Mouse (Mus musculus) neural tube, embryonic 10.5 days (tissue): ENCODE measurements around the gene Pld3.
A peak's percentile ranks its signal among the peaks of the same experiment; 100 is the strongest.

Source experiments
- DNase-seq: peaks from one replicate; pipeline ENCODE4 v3.0.0-alpha.2; 2017; ENCODE audit warnings: low spot score; ENCODE audit errors: extremely low spot score

Pld3 gene

DNA sequence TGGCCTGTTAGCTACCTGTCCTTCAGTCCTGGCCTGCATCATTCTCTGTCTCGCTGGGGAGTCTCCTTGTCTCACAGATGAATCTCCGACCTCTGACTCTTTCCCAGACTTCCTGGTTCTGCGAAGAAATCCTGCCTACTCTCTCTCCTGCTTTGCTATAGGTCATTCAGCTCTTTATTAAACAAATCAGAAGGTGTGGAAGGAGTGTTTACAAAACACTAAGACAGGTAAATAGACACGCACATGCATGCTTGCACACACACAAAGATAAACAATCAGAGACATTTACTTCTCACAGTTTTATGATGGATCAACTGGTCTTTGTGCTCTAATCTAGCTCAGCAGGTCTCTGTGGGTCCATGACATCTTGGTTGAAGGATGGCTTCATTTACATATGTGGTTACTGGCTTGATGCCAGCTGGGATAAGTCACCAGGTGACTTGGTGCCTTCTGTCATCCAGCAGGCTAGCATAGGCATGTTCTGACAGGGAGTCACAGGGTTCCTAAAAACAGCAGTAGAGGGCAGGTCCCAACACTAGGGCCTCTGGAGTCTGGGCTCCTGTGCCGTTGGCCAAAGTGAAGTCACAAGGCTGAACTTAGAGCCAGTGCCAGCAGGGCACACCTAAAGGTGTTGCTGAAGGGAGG is 16.7 kb upstream of the Pld3 start:
- no peak for DNase-seq

DNA sequence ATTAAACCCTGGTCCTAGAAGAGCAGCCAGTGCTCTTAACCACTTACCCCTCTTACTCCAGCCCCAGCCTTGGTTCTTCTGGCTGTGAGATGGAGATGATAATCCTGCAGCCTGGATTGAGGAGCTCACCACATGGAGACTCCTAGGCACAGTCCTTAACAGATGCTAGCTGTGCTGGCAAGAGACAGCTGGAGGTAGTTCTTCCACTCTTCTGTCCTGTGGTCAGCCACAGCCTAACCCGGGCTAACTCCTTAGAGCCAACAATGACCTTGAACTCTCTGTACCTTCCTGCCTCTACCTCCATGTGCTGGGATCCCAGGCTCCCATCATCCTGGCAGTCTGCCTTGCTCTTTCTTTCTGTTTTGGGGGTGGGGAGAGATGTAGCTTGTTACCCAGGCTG is 8.0 kb upstream of the Pld3 start:
- DNase-seq: no peak

DNA sequence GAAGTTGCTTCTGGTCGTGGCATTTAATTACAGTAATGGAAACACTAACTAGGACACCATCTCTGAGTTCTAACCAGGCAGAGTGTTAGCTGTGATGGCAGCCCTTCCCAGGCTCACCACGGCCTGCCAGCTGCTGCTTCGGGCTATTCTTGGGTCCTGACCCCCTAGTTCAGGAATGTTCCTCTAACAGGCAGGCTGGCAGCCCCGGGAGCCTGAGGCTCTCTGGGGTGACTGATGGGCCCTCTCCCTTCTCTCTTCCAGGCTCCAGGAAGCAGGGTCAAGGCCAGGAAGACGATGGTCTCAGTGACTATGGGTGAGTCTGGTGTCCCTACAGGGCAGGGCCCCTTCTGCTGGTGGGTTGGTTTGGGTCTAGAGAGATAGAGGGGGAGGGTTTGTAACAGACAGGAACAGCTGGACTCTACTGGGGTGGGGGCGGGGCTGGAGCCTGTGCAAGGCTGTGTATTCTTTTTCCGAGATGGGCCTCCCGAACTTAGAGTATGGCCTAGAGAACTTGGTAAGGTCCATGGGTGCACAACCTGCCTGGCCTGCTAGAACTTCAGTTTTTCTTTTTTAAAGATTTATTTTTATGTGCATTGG is 7.4 kb upstream of the Pld3 start:
- DNase-seq: peak; percentile 16

DNA sequence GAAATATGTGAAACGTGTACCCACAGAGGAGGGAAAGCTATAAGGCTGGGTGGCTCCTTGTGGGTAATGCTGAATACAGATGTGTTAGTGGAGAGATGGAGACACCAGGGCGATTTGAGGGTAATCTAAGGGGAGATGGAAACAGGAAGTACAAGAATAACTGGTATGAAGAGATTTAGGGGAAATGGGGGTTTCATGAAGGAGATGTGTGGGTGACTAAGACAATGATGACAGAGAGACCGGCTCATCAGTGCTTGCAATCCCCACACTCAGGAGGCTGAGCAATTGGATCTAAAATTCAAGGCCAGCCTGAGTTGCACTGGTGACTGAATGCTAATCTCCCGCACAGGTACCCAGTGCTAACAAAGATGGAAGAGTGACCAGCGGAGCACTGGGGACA is 948 bp downstream of the Pld3 start:
- DNase-seq: no peak

DNA sequence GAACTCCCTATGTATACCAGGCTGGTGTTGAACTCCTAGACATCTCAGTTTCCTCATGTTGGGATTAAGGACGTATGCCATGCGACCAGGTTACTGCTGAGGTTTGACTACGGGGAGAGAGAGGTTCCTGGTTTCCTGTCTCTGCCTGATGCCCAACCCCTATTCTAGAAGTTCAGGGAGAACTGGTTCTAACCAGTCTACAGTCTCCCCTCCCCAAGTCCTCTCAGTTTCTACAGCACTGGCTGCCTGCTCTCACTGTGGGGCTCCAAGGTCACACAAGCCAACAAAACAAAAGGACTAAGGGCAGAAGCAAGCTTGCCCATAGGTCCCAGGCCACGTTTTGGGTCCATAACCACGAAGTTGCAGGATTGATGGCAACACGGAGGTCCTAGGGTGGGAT is 3.4 kb downstream of the Pld3 start:
- DNase-seq: no peak

DNA sequence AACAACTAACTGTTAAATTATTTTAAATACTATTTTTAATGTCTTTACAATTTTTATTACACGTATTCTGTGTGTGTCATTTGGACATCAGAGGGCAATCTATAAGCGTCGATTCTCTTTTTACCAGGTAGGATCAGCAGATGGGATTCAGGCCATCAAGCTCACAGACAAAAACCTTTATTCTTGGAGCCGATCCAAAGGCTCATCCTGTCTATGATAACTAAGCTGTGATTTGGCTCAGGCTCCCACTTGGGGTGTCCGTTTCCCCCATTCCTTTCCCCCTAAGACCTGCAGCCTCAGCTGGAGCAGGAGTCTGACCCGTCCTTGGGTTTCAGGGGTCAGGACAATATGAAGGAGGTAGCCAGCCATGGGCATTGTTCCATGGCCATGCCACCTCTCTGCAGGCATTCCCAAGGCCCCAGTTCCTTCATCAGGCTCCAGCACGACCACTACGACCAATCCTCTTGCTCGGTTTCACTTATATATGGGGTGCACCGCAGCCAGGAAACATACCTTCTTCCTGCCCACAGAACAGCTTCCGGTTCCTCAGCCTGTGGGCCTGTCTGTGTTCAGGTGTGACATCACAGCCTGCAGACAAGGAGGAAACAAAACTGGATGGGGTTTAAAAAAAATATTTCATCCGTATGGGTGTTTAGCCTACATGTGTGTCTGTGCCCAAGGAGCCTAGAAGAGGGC is 8.2 kb downstream of the Pld3 start:
- DNase-seq: no peak

DNA sequence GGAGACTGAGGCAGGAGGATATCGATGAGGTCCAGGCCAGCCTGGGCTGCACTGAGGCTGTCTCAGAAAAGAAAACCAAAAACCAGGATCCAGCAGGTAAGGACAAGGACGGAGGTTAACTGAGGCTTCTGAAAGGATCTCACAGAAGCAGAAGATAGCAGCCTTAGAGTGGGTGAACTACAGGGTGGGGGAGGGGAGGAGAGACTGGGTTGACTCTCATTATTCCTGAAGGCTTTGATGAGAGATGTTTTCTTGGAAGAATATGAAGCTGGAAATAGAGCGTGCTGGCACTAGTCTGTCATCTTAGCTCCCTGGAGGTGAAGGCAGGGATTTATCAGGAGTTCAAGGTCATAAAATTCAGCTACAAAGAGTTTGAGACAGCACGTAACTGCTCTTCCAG is 9.2 kb downstream of the Pld3 start:
- DNase-seq: no peak

DNA sequence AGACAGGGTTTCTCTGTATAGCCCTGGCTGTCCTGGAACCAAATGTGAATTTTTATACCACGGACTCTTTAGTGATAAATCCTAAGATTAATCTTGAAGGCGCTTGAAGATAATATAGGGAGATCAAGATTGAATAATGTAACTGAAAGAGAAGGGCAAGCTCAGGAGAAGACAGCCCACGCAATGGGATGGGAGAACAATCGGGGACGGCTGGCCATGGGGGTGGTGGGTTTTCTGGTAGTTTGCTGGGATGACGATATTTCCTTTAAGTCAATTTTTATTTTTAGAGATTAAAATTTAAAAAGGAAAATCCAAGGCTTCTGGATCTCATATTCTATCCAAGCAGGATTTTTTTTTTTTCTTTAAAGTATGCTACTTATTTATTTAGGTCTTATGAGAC is 10.0 kb downstream of the Pld3 start:
- DNase-seq: no peak

DNA sequence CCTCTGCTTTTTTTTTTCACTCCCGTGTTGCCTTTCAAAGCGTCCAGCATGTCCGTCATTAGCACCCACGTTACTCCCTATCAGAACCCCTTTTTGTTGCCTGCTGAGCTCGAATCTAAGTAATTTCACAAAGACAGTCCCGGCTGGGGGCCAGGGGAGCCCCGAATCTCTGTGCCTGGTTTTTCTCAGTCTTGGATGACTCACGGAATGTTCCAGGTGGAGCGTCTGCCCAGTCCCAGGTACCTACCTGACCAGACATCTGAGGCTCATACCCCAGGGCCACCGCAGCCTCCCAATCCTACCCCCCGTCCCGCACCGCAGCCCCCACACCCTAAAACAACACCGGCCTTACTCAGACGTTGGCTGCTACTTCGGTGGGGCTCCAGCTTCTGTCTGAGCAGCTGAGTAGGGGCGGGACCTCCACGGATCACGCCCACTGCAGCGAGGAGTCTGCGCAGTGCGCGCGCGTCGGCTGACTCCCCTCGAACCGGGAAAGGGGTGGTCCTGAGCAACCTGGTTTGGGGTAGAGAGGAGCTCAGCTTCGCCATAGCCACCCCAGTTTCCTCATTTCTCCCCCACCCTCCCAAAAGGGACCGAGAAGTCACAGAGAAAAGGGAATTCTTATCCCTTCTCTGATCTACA is 10.5 kb downstream of the Pld3 start:
- DNase-seq: peak; percentile 75

DNA sequence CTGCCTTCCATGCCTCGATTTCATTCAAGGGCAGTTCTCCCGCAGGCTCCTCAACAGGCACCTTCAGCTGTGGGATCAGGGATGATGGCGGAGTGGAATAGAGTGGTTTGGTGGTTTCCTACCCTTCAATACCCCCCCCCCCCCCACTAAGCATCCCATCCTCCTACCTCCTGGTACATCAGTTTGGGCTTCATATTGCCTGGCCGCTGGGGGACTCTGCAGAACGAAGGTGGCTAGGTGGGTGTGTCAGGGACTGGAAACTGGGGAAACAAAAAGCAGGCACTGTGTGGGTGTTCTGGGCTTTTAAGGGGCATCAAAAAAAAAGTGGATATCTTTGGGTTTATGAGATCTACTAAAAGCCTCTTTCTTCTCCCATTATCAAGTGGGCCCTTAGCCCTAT is 11.1 kb downstream of the Pld3 start:
- DNase-seq: no peak

DNA sequence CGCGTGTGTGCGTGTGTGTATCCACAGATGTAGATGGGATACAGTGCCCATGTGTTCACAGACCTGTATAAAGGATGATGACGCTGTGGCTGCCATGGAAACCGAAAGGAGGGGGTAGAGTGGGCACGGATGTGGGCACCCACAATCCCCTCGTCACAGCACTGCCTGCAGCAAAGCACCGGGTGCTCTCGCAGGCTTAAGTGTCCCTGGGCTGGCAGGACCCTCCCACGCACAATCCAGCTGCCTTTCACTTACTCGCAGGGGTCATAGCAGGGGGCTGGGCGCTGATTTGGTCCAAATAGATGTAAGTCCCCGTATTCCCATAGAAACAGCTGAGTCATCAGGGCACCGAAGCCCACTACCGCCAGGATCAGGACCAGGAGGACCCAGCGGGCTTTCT is 11.6 kb downstream of the Pld3 start:
- DNase-seq: no peak

DNA sequence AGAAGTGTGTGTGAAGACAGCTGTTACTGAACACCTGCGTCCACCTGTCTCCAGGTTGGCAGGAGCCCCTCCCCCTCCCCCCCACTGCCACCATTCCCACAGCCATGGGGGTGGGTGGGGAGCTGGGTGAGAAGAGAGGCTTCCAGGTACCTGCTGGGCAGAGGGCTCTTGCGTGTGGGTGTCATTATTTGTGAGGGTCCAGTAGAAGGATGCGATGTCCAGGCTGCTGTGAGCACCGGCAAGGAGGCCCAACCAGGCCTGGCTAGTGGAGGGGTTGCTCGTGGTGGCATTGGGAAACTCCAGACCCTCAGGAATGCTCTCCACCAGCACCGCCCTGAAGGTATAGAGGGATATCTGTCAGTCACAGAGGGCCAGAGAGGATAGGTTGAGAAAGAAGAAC is 12.1 kb downstream of the Pld3 start:
- no peak for DNase-seq

DNA sequence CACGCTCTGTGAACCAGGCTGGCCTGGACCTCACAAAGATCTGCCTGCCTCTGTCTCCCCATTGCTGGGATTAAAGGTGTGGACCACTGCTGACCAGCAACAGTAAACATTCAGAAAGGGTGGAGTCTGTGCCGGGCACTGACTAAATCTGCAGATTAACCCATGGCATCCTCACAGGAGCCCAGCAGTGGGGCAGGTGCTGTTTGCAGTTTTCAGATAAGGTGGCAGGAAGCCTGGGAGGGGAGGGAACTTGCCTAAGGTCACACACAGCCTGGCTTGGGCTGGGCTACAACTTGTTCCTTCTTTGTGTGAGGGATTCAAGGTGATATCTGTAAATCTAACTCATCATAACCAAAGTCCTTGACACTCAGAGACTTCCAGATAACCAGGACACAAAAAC is 12.5 kb downstream of the Pld3 start:
- no peak for DNase-seq

DNA sequence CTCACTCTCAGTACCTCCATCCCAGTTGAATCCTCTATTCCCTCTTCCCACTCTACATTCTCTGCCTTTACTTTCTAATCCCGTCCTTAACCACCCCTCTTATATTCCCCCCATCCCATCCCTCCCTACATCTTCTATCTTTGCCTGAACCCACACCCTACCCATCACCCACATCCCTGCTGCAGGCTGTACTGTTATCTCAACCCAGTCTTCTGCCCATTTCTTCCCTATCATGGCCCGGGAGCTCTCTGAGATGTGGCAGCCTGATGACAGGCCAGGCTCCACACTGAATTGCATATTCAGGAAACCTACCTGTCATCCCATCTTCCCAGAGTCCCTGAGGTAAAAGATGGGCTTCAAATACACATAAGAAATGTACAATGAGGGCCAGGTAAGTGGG is 14.2 kb downstream of the Pld3 start:
- DNase-seq: no peak

DNA sequence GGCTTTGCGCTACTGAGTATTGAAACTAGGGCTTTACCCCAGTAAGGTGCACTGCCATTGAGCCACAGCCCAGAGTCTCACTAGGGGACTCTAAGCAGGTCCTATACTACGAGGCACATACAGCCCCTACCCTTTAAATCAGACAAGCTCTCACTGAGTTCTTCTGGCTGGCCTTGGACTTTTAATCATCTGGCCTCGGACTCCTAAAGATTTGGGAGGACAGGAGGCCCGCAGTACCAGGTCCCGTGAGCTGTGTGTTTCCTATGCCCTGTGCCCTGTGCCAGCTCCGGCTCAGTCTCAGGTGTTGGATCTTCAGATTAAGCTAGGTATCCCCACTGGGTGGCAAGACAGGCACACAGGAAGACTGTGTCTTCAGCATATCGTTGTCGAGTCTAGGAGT is 15.0 kb downstream of the Pld3 start:
- no peak for DNase-seq

DNA sequence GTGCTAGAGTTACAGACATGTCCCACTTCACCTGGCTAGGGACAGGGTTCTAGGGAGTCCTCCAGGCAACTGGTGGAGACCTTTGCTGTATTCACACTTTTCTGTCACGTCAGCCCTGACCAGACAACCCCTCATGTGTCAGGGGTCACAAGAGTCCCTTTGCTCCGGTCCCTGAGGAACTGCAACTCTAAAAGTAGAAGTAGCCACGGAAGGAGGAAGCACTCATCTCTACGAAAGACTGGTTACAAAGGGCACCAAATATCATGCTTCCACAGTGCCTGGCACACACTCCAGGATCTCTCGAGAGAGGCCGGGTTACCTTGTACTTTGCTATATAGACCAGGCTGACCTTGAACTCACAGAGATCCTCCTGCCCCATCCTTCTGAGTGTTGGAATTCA is 16.4 kb downstream of the Pld3 start:
- no peak for DNase-seq

DNA sequence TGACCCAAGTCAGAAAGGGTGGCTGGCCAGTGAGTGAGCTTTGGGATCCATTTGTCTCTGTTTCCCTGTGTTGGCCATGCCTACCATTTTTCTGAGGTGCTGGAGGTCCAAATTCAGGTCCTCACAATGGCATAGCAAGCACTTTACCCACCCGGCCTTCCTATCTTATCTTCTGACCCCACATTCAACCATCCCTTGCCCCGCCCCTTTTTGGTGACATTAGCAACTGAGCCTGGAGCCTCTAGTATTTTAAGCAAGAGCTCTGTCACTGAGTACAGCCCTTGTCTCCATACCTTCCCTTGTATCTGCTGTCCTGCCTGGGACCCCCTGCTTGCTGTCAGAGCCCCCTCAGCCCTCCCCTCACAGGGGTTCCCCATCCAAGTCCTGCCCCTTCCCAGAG is 17.6 kb downstream of the Pld3 start:
- DNase-seq: no peak

DNA sequence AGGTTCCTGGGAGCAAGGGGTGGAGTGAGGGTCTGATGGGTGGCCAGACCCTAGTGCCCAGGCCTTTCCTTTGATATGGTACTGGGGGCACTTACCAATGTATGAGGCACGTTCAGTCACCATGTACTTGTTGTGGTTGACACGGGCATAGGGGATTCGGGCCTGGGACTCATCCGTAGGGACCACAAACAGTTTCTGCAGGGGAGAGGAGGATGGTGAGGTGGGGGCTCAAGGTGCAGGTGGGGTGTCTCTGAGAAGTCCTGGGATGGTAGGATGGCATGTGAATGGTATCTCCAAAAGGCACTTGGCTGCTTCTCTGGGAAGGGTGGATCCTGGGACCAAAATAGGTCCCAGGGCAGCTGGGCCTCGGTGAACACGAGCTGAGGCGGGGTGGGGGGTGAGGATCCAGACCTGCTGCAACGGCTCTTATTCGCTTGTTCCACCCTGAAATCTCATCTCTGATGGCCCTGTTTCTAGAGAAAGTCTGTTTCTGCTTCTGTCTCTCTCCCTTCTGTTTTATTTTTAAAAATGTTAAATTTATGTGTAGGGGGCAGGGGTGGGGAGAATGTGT is 20.5 kb downstream of the Pld3 start:
- no peak for DNase-seq

DNA sequence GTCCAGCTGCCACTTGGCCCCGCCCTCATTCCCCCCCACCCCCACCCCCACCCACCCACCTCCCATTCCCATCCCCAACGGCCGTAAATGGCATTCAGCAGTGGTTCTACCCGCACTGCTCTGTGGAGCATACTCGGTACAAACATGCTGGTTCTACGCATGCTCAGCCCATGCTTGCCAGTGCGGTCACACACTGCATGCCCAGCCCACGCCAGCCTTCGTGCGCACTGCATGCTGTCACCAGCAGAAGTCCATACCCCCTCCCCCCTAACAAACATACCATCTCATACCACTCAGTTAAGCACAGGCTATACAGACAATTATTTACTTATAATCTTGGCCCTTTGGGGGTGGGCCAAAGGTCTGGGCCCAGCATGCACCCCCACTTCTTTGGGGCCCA is 21.3 kb downstream of the Pld3 start:
- DNase-seq: no peak

DNA sequence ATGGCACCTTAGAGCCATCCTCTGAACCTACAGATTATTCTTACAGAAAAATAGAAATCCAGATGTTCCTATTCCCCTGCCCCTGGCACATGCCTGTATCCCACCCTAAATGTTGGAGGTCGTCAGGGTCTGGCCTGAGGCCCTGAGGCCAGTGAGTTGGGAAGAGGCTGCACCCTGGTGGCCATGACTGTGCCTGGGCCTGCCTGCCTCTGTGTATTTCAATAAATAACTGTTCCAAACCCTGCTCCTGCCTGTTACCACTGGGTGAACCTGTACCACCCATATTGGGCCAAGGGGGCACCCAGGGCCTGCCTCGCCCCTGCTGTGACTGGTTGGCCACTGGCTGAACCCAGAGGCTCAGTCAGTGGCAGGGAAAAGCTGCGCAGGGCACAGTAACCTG is 22.1 kb downstream of the Pld3 start:
- DNase-seq: no peak

DNA sequence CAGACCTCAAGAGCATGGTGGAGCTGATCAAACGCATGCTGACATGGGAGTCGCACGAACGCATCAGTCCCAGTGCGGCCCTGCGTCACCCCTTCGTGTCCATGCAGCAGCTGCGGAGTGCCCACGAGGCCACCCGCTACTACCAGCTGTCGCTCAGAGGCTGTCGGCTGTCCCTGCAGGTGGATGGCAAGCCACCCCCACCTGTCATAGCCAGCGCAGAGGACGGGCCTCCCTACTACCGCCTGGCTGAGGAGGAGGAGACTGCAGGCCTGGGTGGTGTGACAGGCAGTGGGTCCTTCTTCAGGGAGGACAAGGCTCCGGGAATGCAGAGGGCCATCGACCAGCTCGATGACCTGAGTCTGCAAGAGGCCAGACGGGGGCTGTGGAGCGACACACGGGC is 23.9 kb downstream of the Pld3 start:
- DNase-seq: no peak
